Comparison of ENCODE assay signal across 12 mouse cellular contexts in genomic region chr16:38648783-38649430, GRCm38 (mm10).
A peak's percentile ranks its signal among the peaks of the same experiment; 100 is the strongest.
DNase-seq lines count a peak whose midpoint lies in the region; ATAC-seq lines count a peak whose summit lies in the region.
"Had no signal": no experiment of that assay in that cellular context is flagged by ENCODE, and none has a peak within 500 bp of the region (broad histone marks: within the 10 kb centered on the region; RNA-seq: fewer than 3 reads in every experiment).

No protein-coding gene starts in this region.

- WGBS in heart, embryonic 12.5 days: 69% methylated on average over 9 of the region's 9 CpGs
- 60% methylated on average over 9 of the region's 9 CpGs for WGBS in intestine, embryonic 16.5 days

- no peak for DNase-seq in heart, adult 11 months
- peak; percentile 88 for DNase-seq in lung, postnatal 25 days (ENCODE audit: low spot score)
- no peak for DNase-seq in neural tube, embryonic 10.5 days (ENCODE audit: extremely low spot score, low spot score)
- no peak for DNase-seq in embryo, embryonic 11 days
- DNase-seq: cerebellum, adult 9-11 months; kidney, adult 8-10 months; left cerebral cortex, postnatal 4 days had no signal

- peaks cover 79% of the 10 kb centered on the region for H3K4me1 ChIP-seq in heart, embryonic 12.5 days (replicated peaks)
- peaks cover 21% of the 10 kb centered on the region for H3K4me1 ChIP-seq in intestine, embryonic 16.5 days (ENCODE audit: control insufficient read depth, insufficient read depth, low read length)

- no peaks in the 10 kb centered on the region for H3K27me3 ChIP-seq in heart, embryonic 12.5 days (replicated peaks)
- no peaks in the 10 kb centered on the region for H3K27me3 ChIP-seq in intestine, embryonic 16.5 days (replicated peaks; ENCODE audit: control insufficient read depth, insufficient read depth, low read length)

- H3K4me2 ChIP-seq in heart, embryonic 12.5 days: no peak overlapping the region
- H3K4me2 ChIP-seq in intestine, embryonic 16.5 days (ENCODE audit: low read depth, low read length): no peak overlapping the region

- H3K4me3 ChIP-seq in heart, embryonic 12.5 days: no peak overlapping the region
- no peak overlapping the region for H3K4me3 ChIP-seq in intestine, embryonic 16.5 days (ENCODE audit: low read length)
- H3K4me3 ChIP-seq: hindbrain, embryonic 10.5 days; myocyte had no signal

- no peak overlapping the region for H3K9ac ChIP-seq in heart, embryonic 12.5 days
- no peak overlapping the region for H3K9ac ChIP-seq in intestine, embryonic 16.5 days (ENCODE audit: low read depth, low read length)

- H3K27ac ChIP-seq in heart, embryonic 12.5 days (ENCODE audit: poor library complexity, severe bottlenecking): peak overlapping the region; percentile 74
- H3K27ac ChIP-seq in intestine, embryonic 16.5 days (ENCODE audit: low read length): 0 out of 2 replicates have a peak overlapping the region, but pooled peaks have one; percentile 25
- H3K27ac ChIP-seq: hindbrain, embryonic 10.5 days had no signal

- H3K36me3 ChIP-seq in heart, embryonic 12.5 days: no peaks in the 10 kb centered on the region
- H3K36me3 ChIP-seq in intestine, embryonic 16.5 days (ENCODE audit: control insufficient read depth, insufficient read depth, low read length): no peaks in the 10 kb centered on the region
- H3K36me3 ChIP-seq: hindbrain, embryonic 10.5 days had no signal

- ATAC-seq in heart, embryonic 12.5 days (ENCODE audit: insufficient number of reproducible peaks, low FRiP score): no peak
- peak; percentile 37 for ATAC-seq in common myeloid progenitor, adult 5-6 weeks (replicated peaks; ENCODE audit: low read depth, poor library complexity, severe bottlenecking)
- ATAC-seq in intestine, embryonic 16.5 days: peak; percentile 45

- no peaks in the 10 kb centered on the region for H3K9me3 ChIP-seq in heart, embryonic 12.5 days (replicated peaks)
- H3K9me3 ChIP-seq in intestine, embryonic 16.5 days (ENCODE audit: control insufficient read depth, low read length): no peaks in the 10 kb centered on the region
- H3K9me3 ChIP-seq: hindbrain, embryonic 10.5 days had no signal
